Mouse (Mus musculus) E14TG2a.4 (cell line): ENCODE data around the gene Qser1.

Experiments used
- CTCF ChIP-seq: conservative IDR thresholded peaks from 2 replicates; pipeline ENCODE4 v1.5.1; 2014; ENCODE audit warnings: low read length
- NANOG ChIP-seq: IDR thresholded peaks from 2 replicates; pipeline ENCODE4 v1.6.1; 2014; ENCODE audit warnings: borderline replicate concordance, low read length, mixed read lengths

DNA sequence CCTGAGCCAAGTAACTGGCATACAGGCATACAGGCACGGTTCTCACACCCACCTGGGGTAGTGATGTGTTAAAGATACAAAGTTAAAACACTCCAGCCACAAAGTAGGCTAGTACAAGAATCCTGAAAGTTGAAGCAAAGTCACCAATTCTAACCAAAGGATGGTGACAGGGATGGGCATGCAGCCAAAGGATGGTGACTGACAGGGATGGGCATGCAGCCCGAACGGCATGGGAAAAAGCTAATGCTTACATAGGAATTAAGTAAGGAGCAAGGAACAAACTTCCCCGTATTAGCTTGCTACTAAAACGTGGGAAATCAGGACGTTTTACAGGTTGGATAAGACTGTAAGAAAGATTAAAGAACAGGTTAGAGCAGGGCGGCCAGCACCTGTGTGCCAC is 80.3 kb downstream of the Qser1 start:
- TF ChIP-seq CTCF, result no peak
- TF ChIP-seq NANOG, result no peak
